Mouse (Mus musculus): ENCODE data around the gene Mcpt4. TPM values are rescaled to one million over a fixed set of nuclear protein-coding genes. Genes with fewer than 3 reads are reported as not detected.
"Not testable (repeated sequence)": the region's sequence is repeated elsewhere in the genome, so short reads cannot be mapped to it uniquely, and the experiment has no call there.

Mcpt4 gene
- 1 to 10 TPM; 1.2 to 1.3 TPM for total RNA-seq (2021)
- 2.4 and 2.8 TPM in 2 replicates for polyA plus RNA-seq (2012; rRNA removed)
- long read RNA-seq, result 0 reads

DNA sequence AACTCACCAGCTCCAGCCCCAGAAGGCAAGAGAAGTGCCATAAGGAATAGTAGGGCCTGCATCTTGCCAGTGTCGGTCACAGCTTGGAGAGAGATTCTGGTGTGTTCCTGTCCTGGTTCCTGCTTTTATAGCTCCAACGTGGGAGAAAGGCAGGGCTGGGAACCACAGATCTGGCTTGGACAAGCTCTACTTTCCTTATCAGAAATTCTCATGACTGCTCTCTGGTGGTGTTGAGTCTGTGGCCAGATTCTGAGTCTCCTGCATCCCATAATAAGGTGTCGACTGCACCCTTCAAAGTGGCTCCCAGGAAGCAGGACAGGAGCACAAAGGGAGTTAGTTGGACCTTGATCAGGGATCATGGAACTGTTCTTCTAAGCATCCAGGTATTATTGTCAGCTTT lies at the start of gene Mcpt4:
TSS of gene Mcpt4 (minus strand) at position 101 of the 400 bp plus-strand sequence.
- WGBS, result 42% methylated on average over 3 of the region's 3 CpGs
- DNase-seq; H3K79me2 ChIP-seq (replicated peaks; ENCODE audit: control insufficient read depth, insufficient read depth, low read length); H3K4me3 ChIP-seq; H3K4me1 ChIP-seq (ENCODE audit: control insufficient read depth, insufficient read depth, low read length); H3K9ac ChIP-seq (ENCODE audit: low read depth, low read length); H3K36me3 ChIP-seq (ENCODE audit: control insufficient read depth, insufficient read depth, low read length); H3K27ac ChIP-seq; intact Hi-C loops (cut with DNase I); H3K27me3 ChIP-seq (ENCODE audit: control insufficient read depth, insufficient read depth, low read length): not testable (repeated sequence)

DNA sequence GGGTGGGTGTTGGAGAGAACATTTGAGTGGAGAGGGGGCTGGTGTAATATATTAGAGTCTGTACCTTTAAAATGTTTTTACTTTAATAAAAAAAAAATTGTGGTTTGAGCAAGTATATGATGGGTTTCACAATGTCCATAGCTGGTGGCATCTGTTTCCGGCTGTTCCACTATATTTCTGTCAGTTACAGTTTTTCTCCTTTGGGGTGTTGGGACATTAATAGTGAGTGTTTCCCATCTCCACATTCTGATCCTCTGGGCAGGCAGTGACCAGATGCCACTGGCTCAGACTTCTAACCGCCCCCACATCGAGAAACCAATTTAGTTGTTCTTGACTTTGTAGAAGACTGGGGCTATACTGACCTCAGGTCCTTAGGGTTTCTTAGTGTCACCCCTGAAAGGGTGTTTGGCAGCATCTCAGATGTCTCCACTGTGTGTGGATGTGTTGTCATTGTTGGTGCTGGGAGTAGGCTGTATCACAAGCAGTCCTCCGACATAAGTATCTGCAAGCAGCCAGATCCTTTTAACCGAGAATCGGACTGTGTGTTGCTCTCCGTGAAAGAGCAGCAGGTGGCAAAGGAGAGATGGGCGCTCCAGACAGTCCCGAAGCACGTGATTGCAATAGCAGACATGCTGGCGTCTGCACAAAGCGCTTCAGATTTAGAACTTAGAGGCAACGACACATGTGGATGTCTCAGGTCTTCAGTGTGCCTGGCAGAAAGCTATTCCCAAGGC lies 43.5 kb upstream of the Mcpt4 start:
- intact Hi-C loops (cut with DNase I), result no loop called here
- H3K4me1 ChIP-seq (ENCODE audit: control insufficient read depth, insufficient read depth, low read length), result no peaks in the 10 kb centered on the region
- DNase-seq, result no peak
- no peak overlapping the region for H3K9ac ChIP-seq (ENCODE audit: low read depth, low read length)
- 67% methylated on average over 13 of the region's 13 CpGs for WGBS
- no peak overlapping the region for H3K27ac ChIP-seq
- no peaks in the 10 kb centered on the region for H3K27me3 ChIP-seq (ENCODE audit: control insufficient read depth, insufficient read depth, low read length)
- H3K4me3 ChIP-seq, result no peak overlapping the region
- TF ChIP-seq EP300 (IDR thresholded peaks at IDR 0.05; ENCODE audit: insufficient read depth, low read depth, low read length) (no peak), CTCF (IDR thresholded peaks at IDR 0.05) (no peak), POLR2A (IDR thresholded peaks at IDR 0.05; ENCODE audit: insufficient read depth, low read depth, low read length) (no peak)
- no peaks in the 10 kb centered on the region for H3K36me3 ChIP-seq (ENCODE audit: control insufficient read depth, insufficient read depth, low read length)
- H3K79me2 ChIP-seq (replicated peaks; ENCODE audit: control insufficient read depth, insufficient read depth, low read length), result no peaks in the 10 kb centered on the region

DNA sequence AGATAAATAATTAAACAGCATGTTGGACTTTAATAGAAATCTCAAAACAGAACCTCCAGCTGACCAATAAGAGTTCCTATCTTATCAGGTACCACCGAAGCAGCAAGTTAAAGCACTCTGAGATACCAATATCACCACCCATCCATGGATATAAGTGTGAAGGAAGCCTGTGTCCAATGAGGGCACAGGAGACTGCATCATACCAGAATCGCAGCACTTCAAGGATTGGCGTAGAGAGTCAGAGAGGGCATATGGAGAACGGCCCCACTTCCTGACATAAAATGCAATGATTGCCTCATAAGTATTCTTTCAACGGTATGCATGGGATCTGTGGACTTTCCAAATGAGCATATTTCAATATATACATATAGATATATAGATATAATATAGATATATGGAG lies 42.9 kb upstream of the Mcpt4 start:
- Histone ChIP-seq H3K4me1 (ENCODE audit: control insufficient read depth, insufficient read depth, low read length) (no peaks in the 10 kb centered on the region), H3K79me2 (replicated peaks; ENCODE audit: control insufficient read depth, insufficient read depth, low read length) (no peaks in the 10 kb centered on the region), H3K36me3 (ENCODE audit: control insufficient read depth, insufficient read depth, low read length) (no peaks in the 10 kb centered on the region), H3K9ac (ENCODE audit: low read depth, low read length) (no peak overlapping the region), H3K4me3 (no peak overlapping the region), H3K27ac (no peak overlapping the region), H3K27me3 (ENCODE audit: control insufficient read depth, insufficient read depth, low read length) (no peaks in the 10 kb centered on the region)
- DNase-seq, result no peak
- 65% methylated on average over 5 of the region's 5 CpGs for WGBS
- intact Hi-C loops (cut with DNase I), result no loop called here
- TF ChIP-seq EP300 (IDR thresholded peaks at IDR 0.05; ENCODE audit: insufficient read depth, low read depth, low read length) (no peak), POLR2A (IDR thresholded peaks at IDR 0.05; ENCODE audit: insufficient read depth, low read depth, low read length) (no peak), CTCF (IDR thresholded peaks at IDR 0.05) (no peak)

DNA sequence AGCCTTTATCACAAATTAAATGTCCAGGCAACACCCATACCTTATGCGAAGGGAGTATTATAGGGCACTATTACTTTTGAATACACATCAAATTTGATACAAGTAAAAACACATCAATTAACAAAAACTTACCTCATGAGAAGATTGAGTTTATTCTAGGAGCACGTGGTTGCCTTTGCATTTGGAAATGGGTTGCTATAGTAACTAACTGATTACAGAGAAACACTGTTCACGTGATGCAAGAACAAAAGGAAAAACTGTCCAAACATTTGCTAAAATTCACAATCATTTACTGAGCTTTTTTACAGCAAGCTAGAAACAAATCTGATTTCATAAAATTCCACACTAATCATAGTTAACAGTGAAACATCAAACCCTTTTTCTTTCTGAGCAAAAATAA lies 41.3 kb upstream of the Mcpt4 start:
- TF ChIP-seq POLR2A (IDR thresholded peaks at IDR 0.05; ENCODE audit: insufficient read depth, low read depth, low read length), result no peak
- no peak for TF ChIP-seq CTCF (IDR thresholded peaks at IDR 0.05)
- no peak for TF ChIP-seq EP300 (IDR thresholded peaks at IDR 0.05; ENCODE audit: insufficient read depth, low read depth, low read length)
- Histone ChIP-seq H3K9ac (ENCODE audit: low read depth, low read length) (no peak overlapping the region), H3K36me3 (ENCODE audit: control insufficient read depth, insufficient read depth, low read length) (no peaks in the 10 kb centered on the region)

DNA sequence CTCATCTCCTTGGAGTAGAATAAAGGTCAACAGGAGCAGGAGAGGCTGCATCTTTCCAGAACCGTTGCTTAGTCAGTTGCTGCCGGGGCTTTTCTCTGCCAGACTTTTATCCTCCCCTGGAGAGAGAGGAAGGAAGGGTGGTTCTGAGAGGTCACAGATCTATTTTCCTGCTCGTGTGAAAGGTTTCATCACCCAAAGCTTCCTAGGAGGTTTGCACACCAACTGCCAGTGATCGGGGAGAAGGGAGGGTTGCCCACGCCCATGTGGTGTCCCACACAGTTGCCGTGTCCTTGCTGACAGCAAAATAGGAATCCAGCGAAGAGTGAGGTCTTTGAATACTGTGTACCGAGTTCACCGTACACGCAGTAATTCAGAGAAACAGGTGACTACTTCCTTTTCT lies 40.3 kb upstream of the Mcpt4 start, which contains the start of gene Ctsg:
TSS of gene Ctsg (minus strand) at position 189 of the 400 bp plus-strand sequence.
- 36% methylated on average over 10 of the region's 10 CpGs for WGBS
- Histone ChIP-seq H3K79me2 (replicated peaks; ENCODE audit: control insufficient read depth, insufficient read depth, low read length) (no peaks in the 10 kb centered on the region), H3K4me1 (ENCODE audit: control insufficient read depth, insufficient read depth, low read length) (no peaks in the 10 kb centered on the region), H3K27ac (no peak within 1 kb of the TSS), H3K4me3 (no peak within 1 kb of the TSS), H3K27me3 (ENCODE audit: control insufficient read depth, insufficient read depth, low read length) (no peaks in the 10 kb centered on the region), H3K9ac (ENCODE audit: low read depth, low read length) (no peak within 1 kb of the TSS), H3K36me3 (ENCODE audit: control insufficient read depth, insufficient read depth, low read length) (no peaks in the 10 kb centered on the region)
- TF ChIP-seq CTCF (IDR thresholded peaks at IDR 0.05), result no peak
- TF ChIP-seq POLR2A (IDR thresholded peaks at IDR 0.05; ENCODE audit: insufficient read depth, low read depth, low read length), result no peak
- TF ChIP-seq EP300 (IDR thresholded peaks at IDR 0.05; ENCODE audit: insufficient read depth, low read depth, low read length), result no peak
- intact Hi-C loops (cut with DNase I), result no loop called here
- DNase-seq, result no peak

More for the DNA sequence above, 41.3 kb upstream of the Mcpt4 start:
- no peak for DNase-seq
- Histone ChIP-seq H3K4me3 (no peak overlapping the region), H3K27me3 (ENCODE audit: control insufficient read depth, insufficient read depth, low read length) (no peaks in the 10 kb centered on the region), H3K4me1 (ENCODE audit: control insufficient read depth, insufficient read depth, low read length) (no peaks in the 10 kb centered on the region), H3K79me2 (replicated peaks; ENCODE audit: control insufficient read depth, insufficient read depth, low read length) (no peaks in the 10 kb centered on the region), H3K27ac (no peak overlapping the region)
- intact Hi-C loops (cut with DNase I), result no loop called here
- WGBS, result 60% methylated on average over 3 of the region's 3 CpGs

DNA sequence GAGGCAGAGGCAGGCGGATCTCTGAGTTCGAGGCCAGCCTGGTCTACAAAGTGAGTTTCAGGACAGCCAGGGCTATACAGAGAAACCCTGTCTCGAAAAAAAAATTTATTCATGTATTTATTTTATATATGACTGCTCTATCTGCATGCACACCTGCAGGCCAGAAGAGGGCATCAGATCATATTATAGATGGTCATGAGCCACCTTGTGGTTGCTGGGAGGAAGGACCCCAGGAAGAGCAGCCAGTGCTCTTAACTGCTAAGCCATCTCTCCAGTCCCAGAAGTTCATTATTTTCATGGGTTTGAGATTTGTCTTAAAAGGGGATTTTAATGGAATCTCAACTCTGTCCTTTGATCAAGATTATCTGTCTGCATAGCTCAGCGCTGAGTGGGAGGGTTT lies 36.8 kb upstream of the Mcpt4 start:
- Histone ChIP-seq H3K27me3 (ENCODE audit: control insufficient read depth, insufficient read depth, low read length) (no peaks in the 10 kb centered on the region), H3K9ac (ENCODE audit: low read depth, low read length) (no peak overlapping the region), H3K27ac (no peak overlapping the region), H3K79me2 (replicated peaks; ENCODE audit: control insufficient read depth, insufficient read depth, low read length) (no peaks in the 10 kb centered on the region), H3K36me3 (ENCODE audit: control insufficient read depth, insufficient read depth, low read length) (no peaks in the 10 kb centered on the region), H3K4me3 (no peak overlapping the region), H3K4me1 (ENCODE audit: control insufficient read depth, insufficient read depth, low read length) (no peaks in the 10 kb centered on the region)
- intact Hi-C loops (cut with DNase I), result no loop called here
- DNase-seq, result no peak
- 78% methylated on average over 4 of the region's 4 CpGs for WGBS
- peak; percentile 45 for TF ChIP-seq CTCF (IDR thresholded peaks at IDR 0.05)
- no peak for TF ChIP-seq EP300 (IDR thresholded peaks at IDR 0.05; ENCODE audit: insufficient read depth, low read depth, low read length)
